Mouse (Mus musculus) ovary, postnatal 36 days (tissue): Measurements from ENCODE around the gene Lrrc8d.

Experiments used
- DNase-seq: peaks from one replicate; pipeline ENCODE4 v3.0.0; 2022; ENCODE audit warnings: low spot score, mixed read lengths

Lrrc8d gene

DNA sequence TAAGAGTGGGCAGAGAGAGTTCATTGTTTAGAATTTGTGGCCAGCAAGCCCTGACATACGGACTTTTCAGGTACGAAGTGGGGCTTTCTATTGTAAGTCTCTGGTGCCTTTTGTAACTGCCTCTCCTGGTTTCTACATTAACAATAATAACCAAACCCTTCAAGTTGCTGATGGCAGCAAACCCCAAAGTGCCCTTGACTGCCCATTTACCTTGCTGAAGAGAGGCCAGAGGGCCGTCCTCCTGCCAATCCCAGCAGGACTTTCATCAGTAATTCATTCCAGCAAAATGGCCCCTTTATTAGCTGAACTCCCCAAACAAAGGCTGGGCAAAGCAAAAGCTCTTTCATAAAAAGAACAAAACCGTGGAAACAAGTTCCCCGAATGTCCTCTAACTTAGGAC is 118.6 kb downstream of the Lrrc8d start:
- DNase-seq = no peak

DNA sequence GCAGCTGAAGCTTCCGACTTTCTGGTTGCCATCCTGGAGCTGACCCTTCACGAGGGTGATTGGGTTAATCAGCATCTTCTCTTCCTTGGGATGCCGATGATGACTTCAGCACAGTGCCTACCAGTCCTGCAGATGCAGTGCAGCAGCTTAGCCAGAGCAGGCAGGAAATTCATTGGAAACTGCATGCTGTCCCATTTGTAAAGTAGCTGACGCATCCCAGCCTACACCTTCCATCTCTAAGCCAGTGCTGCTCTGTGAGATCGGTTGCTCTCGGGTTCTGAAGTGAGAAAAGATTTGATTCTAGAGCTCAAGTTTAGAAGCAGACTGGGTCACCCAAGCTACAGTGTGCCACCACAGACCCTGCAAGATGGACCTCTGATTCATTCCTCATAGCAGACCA is 121.6 kb downstream of the Lrrc8d start:
- no peak for DNase-seq

DNA sequence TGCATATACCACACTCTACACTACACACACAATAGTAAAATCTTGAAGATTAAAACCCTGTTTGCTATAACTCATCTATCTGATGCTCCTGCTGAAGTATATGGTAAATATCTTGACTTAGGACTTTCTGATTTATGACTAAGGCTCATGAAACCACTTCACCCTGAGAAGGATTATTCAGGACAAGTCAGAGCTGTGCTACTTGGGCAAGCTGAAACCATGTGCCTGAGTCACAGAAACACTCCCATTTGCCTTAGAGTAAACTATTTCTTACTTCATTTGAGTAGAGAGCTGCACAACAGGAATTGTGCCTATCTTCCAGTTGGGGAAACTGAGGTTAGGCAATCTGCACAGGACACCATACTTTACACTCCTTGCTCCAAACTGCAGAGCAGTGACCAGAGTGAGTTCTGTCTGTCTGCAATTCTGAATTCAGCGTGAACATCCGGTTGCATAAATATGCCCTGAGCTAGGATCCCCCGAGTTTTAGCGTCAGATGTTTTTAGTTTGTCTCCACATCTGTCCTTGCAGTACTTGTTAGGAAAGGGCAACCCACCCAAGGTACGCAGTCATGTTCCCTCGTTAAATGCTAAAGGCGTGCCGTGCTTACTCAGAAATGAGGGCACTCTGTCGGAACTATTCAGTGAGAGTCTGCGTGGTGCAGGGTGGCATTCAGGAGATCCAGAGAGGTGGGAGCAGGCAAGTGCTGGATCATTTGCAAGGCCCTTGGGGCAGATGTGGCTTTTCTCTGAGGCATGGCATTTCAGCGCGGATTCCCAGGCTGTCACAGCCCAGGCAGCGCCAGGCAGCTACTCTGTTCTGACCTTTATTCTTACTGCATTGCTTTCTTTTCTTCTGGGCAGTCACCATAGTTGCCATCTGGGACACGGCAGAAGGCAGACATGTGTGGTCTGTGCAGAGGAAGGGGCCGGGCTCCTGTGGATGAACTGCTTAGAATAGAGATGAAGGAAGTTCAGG is 123.0 kb downstream of the Lrrc8d start:
- no peak for DNase-seq

DNA sequence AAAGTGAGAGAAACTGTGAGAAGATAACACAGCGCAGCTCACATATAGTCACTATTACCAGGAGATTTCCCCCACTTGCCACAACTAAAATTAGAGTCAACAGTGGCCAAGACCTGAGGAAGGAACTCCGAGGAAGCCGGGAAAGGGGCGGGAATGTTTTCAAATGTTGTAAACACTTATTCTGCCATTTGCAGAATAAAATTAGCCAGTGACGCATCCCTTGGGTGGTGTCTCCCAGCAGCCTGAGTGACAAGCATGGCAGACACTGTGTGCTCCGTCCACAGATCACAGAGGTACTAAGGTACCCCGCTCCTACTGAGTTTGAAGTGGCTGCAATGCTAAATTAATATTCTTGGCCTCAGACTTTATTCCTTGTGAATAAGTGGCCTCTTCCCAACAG is 124.5 kb downstream of the Lrrc8d start:
- DNase-seq = no peak

DNA sequence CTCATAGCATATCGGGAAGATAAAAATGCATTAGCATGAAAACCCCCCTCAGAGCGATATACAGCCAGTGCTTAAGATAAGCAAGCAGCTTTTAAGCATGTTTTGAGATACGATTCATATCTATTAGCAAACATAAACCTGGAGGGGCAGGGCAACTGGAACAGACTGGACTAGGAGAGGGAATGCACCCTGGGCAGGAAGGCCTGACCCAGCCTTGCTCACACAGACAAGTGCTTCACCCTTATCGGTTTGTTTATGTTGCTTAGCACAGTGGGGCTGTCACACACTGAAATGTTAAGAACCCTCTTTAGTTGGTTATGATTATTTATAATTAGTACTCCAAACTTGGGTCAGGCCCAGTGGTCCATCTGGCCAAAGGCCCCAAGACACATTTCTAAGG is 125.1 kb downstream of the Lrrc8d start:
- no peak for DNase-seq

DNA sequence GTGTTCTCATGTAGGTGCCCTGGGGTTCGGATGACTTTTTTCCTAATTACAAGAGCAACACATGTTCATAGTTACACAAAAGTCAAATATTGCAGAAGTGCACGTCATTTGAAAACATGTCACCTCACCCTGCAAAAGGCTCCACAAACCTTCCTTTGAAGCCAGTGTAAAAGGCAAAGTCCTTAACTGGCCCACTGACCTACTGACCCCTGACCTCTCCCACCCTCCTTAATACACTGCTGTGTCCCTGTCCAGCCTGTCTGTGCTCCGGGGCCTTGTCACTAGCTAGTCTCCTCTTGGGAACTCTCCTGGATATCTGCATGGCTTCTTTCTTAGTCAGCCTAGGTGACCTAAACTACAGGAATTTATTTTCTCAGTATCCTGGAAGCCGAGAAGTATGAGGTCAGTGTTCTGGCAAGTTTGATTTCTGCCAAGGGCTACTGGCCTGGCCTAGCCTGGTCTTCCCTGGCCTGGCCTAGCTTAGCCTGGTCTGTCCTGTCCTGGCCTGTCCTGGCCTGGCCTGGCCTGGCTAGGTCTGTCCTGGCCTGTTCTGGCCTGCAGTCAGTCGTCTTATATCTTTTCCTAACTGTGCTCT is 127.2 kb downstream of the Lrrc8d start:
- DNase-seq = no peak

DNA sequence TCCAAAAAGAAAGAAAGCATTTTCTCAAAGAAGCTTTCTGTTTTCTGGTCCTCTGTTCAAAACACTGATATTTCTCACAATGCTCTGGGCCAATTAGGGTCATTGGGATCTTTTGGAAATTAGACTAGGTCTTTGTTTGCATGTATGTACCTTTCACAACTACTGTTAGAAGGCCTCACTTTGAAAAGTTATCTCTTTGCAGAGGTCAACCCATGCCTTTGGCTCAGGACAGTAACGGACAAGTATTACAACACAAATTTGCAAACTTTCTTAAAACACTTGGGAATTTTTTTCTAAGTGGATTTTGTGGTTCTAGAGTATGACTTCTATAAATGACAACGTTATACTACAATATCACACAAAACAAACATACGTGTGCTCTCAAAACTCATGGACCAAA is 128.3 kb downstream of the Lrrc8d start:
- DNase-seq = no peak

DNA sequence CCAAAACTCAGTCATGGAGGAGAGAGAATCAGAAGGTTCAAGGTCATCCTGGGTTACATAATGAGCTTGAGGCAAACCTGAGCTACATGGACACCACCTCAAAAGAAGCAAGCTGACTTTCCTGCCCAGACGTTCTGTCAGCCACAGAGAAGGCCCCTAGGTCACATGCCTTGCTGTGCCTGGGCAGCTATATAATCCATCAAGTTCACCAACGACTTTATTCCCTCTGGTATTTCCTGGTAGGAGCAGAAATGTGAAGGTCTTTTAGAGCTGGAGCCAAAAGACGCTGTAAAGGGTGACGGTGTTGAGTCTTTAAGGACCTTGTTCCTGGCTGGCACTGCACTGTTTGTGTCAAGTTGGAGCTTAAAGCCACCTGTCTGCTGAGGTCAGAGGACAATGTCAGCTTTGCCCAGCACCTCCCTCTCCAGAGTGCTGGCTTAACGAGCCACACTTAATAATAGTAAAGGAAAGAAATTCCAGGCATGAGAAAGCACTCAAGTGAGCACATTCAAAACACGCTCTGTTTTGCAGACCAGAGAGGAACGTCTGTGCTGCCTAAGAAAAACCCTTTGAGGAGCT is 129.3 kb downstream of the Lrrc8d start:
- no peak for DNase-seq

DNA sequence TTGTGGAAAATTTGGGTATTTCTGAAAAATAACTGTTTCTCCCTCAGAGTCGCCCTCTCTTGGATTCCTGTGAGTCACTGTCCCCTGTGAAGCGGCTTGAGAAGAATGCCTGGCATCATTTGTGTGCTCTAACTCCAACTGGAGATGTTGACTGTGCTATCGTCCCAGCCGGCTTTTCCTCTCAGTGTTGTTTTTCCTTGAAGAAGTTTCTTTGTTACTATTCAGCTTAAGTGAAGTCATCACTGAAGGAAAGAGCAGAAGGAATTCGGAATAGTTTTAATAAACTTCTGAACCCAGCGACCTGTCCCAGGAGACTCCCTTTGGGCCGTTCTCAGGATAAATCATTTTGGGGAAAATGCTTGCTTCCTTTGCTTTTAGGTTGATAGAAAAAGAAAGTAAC is 132.4 kb downstream of the Lrrc8d start:
- no peak for DNase-seq

DNA sequence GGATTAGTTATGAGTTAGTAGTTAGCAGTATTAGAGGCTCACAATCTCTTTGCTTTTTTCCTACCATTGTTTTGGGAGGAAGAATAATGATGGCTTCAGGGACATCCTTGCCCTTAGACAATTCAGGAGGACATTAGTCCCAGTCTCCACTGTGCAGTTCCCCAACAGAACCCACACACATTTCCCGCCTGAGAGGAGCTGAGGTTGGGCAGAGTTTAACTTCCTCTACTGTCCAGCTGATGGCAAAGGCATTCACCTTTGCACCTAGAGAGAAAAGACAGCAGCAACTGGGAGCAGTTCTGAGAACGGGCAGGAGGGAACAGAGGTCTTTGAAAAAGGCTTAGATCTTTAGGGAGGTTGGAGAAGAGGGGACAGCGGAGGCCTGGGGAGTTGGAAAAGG is 134.2 kb downstream of the Lrrc8d start:
- DNase-seq = no peak

DNA sequence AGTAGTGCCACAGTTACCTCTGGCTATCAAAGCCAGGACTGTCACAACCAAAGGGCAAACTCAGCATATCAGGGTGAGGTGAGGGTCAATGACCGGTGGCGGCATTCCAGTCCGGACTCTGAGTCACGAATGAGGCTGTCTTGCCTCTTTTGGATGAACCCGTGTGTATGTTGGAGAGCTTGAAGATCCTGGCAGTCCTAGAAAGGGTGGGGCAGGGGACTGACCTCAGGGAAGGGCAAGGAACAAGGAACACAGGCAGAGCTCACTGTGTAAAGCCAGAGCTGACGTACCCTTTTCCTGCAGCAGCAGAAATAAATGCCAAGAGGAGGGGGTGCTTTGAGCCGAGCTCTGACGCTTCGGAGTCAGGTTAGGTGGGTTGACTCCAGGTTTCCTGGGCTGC is 136.2 kb downstream of the Lrrc8d start:
- DNase-seq = no peak

DNA sequence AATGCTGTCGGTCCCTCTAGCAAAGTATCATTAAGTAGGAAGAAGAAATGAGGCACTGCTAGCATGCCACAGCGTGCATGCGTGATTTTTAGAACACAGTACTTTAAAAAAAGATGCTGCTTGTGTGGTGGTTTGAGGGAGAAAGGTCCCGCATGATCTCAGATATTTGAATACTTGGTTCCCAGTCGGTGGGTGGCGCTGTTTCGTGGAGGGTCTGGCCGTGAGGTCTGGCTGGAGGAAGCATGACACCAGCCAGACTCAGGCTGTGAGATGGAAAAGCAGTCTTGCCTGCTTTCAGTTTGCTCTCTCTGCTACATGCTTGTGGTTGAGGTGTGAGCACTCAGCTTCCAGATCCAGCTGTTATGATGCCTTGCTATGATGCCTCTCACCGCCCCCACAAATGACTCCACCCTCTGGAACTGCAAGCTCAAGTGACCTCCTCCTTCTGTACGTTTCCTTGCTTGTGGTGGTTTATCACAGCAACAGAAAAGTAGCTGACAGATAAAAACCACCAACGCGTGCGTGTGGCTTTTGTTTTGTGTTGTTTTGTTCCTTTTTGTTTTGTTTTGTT is 140.1 kb downstream of the Lrrc8d start:
- no peak for DNase-seq

DNA sequence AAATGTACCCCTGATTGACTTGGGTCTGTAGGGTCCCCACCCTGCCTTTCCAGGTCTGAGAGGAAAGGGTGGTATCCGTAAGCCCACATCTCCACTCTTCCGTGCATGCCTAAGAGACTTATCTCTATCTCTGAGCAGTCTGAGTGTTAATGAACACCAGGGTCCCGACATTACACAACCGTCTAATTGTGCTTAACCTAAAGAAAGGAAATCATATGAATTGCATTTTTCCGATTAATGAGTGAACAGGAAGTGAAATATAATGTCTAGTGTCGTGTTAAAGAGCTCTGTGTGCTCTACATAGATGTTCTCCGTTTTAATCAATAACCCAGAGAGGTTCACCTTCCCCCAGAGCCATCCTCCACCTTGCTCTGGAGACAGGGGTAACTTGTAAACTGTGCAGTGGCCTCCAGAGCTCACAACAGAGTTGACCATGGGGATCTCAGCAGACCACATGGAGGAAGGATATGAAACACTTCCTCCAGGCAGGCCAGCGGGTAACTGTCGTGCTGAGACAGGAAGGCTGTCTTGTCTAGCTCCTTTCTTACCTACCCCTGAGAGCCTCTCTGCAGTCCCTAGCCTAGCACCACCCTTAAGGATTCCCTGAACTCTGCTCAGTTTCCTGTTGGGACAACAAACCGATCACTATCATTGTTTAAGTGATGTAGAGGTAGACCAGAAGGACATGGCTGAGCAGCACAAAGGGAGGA is 144.4 kb downstream of the Lrrc8d start:
- no peak for DNase-seq

DNA sequence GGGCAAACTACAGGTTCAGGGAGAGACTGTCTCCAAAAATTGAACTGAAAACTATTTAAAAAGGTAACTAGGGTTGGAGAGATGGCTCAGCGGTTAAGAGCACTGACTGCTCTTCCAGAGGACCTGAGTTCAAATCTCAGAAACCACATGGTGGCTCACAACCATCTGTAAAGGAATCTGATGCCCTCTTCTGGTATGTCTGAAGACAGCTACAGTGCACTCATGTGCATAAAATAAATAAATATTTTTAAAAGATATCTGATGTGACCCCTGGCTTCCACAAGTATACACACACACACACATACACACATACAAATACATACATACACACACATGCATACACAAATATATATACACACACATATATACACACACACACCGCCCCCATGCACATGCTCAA is 145.3 kb downstream of the Lrrc8d start:
- DNase-seq = no peak

DNA sequence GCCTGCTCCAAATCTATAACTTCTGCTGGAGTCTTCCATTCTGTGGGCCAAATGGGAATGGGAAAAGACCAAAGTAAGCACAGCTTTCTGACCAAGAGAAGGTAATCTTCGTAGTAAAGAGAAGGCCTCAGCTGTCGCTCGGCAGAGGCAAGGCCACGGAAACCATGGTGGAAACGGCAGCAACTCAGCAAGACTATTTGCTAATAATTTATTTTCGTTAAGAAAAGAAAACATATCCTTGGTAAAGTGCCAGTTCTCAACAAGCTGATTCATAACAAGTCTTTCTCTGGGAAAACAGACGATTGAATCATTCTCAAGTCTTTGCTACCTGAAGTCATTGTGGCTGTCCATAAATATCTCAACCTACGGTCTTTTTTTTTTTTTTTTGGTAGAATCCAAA is 148.0 kb downstream of the Lrrc8d start:
- DNase-seq = no peak

DNA sequence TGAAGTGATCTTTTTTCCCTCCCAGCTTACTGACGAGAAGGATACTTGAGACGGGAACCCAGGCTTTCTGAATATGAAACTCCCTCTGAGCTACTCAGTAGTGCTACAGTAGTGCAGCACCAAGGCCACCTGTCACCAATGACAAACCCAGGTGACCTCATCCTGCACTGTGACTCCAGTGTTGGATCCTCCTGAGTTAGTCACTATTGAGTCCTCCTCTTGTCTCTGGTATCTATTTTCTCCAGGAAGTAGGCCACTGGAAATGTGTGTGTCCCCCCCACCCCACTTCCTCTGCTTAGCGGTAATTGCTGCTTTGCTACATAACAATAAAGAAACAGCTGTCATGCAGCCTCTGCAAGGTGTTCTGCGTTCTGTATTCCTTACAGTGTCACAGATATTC is 149.5 kb downstream of the Lrrc8d start:
- no peak for DNase-seq

DNA sequence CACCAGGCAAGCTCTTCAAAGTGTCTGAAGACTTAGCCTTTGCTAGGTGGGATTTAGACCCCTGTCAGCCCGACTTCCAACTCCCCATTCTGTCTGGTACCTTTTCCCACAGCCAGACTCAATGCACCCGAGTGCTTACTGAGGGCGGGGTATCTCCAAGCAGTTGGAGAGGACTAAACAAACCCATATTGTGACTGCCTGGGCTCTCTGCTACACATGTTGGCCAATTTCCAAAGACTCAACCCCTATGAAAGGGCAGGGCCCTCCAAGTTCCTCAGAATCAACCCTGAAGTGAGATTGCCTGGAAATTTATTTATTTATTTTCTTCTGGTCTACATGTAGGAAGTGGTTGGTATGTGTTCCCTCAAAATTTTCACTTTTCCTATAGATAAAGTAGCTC is 149.9 kb downstream of the Lrrc8d start:
- DNase-seq = no peak

DNA sequence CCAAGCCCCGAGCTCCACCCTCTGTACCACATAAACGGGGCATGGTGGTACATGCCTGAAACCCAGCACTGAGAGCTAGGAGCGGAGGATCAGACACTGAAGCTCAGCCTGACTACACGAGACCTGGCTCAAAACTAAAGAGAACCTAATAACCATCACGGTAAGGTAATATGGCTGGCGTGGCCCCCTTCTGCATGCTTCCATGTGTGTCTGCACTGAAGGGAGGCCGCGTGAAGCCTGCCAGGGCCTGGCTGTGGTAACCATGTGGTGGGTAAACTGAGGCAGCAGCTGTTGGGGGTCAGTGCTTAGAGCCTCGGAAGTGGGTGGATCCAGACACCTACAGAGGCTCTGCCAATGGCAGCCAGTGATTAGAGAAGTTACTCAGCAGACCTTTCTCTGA is 153.5 kb downstream of the Lrrc8d start:
- DNase-seq = no peak

DNA sequence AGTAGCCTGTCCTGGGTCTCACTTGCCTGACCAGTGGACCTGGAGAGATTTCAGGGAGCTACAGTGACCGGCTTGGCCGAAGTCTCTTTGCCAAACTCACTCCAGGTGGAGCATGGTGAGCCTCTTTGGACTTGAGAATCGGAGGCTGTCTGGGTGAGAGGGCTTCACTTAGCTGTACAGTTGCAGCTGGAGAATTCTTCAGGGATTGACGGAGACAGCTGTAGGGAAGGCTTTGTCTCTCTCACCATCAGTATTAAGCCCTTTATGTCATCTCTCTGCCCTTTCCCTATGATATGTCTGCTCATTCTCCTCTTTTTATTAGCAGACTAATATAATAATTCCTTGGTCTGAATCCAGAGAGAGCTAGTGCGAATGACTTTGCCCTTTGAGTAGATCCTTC is 157.7 kb downstream of the Lrrc8d start:
- no peak for DNase-seq

DNA sequence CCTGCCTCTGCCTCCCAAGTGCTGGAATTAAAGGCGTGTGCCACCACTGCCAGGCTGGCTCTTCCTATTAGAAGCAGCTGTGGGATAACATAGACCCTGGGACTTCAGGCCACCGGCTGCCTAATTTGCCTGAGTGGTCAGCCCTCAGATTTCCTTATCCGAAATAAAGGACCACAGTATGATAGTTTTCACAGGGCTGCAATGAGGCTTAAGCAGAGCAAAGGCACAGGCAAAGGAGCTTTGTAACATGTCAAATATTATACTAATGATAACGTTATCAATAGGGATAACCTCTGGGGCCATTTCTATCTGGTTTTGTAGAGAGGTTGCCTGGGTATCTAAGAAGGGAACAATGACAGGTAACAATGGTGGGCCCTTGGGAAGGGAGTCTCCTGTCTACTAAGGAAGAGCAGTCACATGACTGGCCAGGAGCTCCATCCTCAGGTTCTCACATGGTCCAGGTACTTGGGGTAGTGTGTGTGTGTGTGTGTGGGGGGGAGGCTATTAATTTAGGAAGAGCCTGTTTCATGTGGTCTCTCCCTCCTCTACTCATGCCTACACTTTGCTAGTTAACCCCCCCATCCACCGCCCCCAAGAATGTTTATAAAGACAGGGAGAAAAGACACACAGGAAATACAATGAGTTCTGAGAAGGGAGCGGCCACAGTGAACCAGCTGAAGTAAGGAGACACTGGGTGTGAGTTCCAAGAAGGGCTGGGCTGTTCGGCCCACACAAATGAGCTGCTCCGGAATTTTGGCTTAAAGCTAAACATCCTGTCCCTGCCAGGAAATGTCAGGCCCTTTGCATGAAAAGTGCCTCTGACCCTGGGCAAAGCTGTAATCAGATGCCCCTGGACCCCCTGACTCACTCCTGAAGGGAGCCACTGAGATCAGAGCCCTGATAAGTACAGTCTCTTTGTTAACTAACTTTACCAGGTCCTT is 159.3 kb downstream of the Lrrc8d start:
- DNase-seq = no peak
